Mouse (Mus musculus) kidney, embryonic 14.5 days (tissue): Measurements from ENCODE around the gene Tha1. TPM values are rescaled to one million over a fixed set of nuclear protein-coding genes. Genes with fewer than 3 reads are reported as not detected.
A peak's percentile ranks its signal among the peaks of the same experiment; 100 is the strongest.
"Not testable (repeated sequence)": the region's sequence is repeated elsewhere in the genome, so short reads cannot be mapped to it uniquely, and the experiment has no call there.

Experiments used
- ATAC-seq: fragments of 200-750 bp; cut with Nextera tagmentation; 2 replicates; pipeline ENCODE4 v1.8.0; 2017; ENCODE audit warnings: moderate number of reproducible peaks, mild to moderate bottlenecking, moderate TSS enrichment, moderate library complexity; ENCODE audit not compliant: low FRiP score, low TSS enrichment
- H3K27ac ChIP-seq: fragments of 300-500 bp; sonication (generic); 2 replicates; pipeline ENCODE4 v1.5.1; 2014; ENCODE audit warnings: low read depth, mild to moderate bottlenecking, low read length, moderate library complexity, mixed read lengths
- H3K27me3 ChIP-seq: fragments of 300-500 bp; sonication (generic); 2 replicates; pipeline ENCODE4 v1.6.1; 2014; ENCODE audit warnings: mild to moderate bottlenecking, low read length; ENCODE audit not compliant: control insufficient read depth, insufficient read depth
- H3K36me3 ChIP-seq: fragments of 300-500 bp; sonication (generic); 2 replicates; pipeline ENCODE4 v1.6.1; 2014; ENCODE audit warnings: low read length, mixed read lengths; ENCODE audit not compliant: control insufficient read depth, insufficient read depth
- H3K4me1 ChIP-seq: fragments of 300-500 bp; sonication (generic); 2 replicates; pipeline ENCODE4 v1.6.1; 2014; ENCODE audit warnings: low read length, mixed read lengths; ENCODE audit not compliant: control insufficient read depth, insufficient read depth
- H3K4me2 ChIP-seq: fragments of 300-500 bp; sonication (generic); replicated peaks from 2 replicates; pipeline ENCODE4 v1.6.1; 2014; ENCODE audit warnings: low read depth, mild to moderate bottlenecking, low read length
- H3K4me3 ChIP-seq: fragments of 300-500 bp; sonication (generic); 2 replicates; pipeline ENCODE4 v1.5.1; 2014; ENCODE audit warnings: mild to moderate bottlenecking, low read length
- H3K9ac ChIP-seq: fragments of 300-500 bp; sonication (generic); 2 replicates; pipeline ENCODE4 v1.6.1; 2014; ENCODE audit warnings: low read depth, mild to moderate bottlenecking, low read length, moderate library complexity
- H3K9me3 ChIP-seq: fragments of 300-500 bp; sonication (generic); 2 replicates; pipeline ENCODE4 v1.6.1; 2016; ENCODE audit warnings: low read length; ENCODE audit not compliant: control insufficient read depth
- WGBS: fragments of 180-500 bp; shearing (Covaris S2); extraction: QIAGEN DNeasy Blood & Tissue Kit; methylation state at CpG from one replicate; pipeline ENCODE4 v1.1.7; 2014; 5-methylcytosine and 5-hydroxymethylcytosine counted together
- polyA plus RNA-seq: library from polyadenylated mRNA; unstranded; fragments of >200 nt; fragmentation: Nextera tagmentation; extraction: Ambion mirVana; gene quantifications from 2 replicates; pipeline ENCODE4 v1.2.1, GENCODE M21; 2014

Tha1 gene
- polyA plus RNA-seq, 1 experiment from 2014 or later, result 5.1 TPM

DNA sequence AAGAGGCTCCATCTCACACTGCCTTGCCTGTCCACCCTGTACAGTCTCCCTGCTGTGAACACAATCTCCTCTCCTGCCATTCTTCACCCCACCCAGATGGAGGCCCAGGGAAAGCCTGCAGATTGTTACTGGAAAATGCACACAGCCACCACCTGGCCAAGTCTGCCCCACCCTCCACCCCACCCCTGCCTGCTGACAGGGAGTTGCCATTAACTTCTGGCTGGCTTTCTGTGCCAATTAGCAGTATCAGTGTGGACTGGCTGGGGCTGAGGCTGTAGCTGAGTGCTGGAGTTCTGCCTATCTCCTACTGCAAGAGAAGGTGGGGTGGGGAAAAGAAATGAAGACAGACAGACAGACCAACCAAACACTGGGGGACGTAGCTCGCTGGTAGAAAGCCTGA lies 34.7 kb downstream of the Tha1 start:
- H3K4me2 ChIP-seq, result no peak overlapping the region
- WGBS, result 68% methylated on average over 2 of the region's 2 CpGs
- no peak for ATAC-seq
- H3K36me3 ChIP-seq, result no peaks in the 10 kb centered on the region
- no peak overlapping the region for H3K9ac ChIP-seq
- no peak overlapping the region for H3K4me3 ChIP-seq
- H3K27ac ChIP-seq, result no peak overlapping the region
- no peaks in the 10 kb centered on the region for H3K4me1 ChIP-seq
- no peaks in the 10 kb centered on the region for H3K9me3 ChIP-seq
- no peaks in the 10 kb centered on the region for H3K27me3 ChIP-seq

DNA sequence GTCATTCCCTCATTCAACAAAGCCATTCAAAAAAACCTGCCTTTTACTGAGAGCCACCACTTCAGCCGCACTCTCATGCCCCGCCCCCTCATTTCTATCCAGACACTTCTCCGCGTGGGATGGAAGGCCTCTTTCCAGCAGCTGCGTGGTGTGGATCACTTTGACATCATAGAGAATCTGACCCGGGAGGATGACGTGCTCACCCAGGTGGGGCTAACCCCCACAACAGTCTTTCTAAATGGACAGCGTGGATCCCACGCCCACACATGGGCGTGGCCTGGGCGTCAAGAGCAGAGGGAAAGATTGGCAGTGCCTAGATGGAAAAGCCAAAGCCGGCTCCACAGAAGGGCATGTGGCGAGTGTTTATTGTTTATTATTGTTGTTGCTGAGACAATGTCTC lies 37.0 kb downstream of the Tha1 start:
- peaks cover 8% of the 10 kb centered on the region; the same call in 1 of the 2 replicates for H3K4me1 ChIP-seq
- no peak for ATAC-seq
- no peak overlapping the region for H3K9ac ChIP-seq
- 29% methylated on average over 13 of the region's 13 CpGs for WGBS
- no peaks in the 10 kb centered on the region for H3K27me3 ChIP-seq
- no peaks in the 10 kb centered on the region for H3K36me3 ChIP-seq
- peak overlapping the region; percentile 34; the same call in 1 of the 2 replicates for H3K4me2 ChIP-seq
- H3K9me3 ChIP-seq, result no peaks in the 10 kb centered on the region
- no peak overlapping the region for H3K27ac ChIP-seq
- no peak overlapping the region for H3K4me3 ChIP-seq

DNA sequence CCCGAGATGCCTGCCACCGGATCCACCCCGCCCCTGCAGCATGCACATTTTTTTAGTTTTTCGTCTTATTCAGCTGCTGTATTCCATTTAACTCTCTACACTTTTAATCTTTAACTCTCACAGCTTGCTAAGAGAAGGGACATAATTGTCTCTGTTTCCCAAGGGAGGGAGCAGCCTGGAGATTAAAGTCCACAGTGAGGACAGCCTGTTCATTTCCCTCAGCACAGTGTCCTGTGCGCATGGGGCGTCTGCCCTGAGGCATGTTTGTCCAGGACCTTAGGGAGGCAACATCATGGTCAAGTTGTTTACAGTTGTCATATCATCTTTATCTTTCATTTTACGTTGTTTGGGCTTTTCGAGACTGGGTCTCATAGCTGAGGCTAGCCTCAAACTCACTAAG lies 39.2 kb downstream of the Tha1 start:
- ATAC-seq, result no peak
- WGBS, result 89% methylated on average over 8 of the region's 8 CpGs

DNA sequence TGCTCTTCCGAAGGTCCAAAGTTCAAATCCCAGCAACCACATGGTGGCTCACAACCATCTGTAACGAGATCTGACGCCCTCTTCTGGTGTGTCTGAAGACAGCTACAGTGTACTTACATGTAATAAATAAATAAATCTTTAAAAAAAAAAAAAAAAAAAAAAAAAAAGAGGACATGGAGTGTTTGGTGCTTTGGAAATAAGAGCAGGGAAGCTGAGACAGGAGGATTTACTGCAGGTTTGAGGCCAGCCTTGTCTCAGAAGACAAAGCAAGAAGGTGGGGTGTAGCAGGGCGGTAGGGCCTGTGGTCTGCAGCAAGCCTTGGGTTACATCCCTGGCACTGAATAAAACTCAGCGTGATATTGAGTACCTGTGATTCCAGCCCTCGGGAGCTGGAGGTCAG lies 39.8 kb downstream of the Tha1 start:
- not testable (repeated sequence) for ATAC-seq, H3K4me3 ChIP-seq, H3K9me3 ChIP-seq, H3K36me3 ChIP-seq, H3K9ac ChIP-seq, H3K4me2 ChIP-seq, H3K27me3 ChIP-seq, H3K27ac ChIP-seq
- peaks cover 26% of the 10 kb centered on the region for H3K4me1 ChIP-seq
- 92% methylated on average over 4 of the region's 6 CpGs for WGBS

More for the DNA sequence above, 39.2 kb downstream of the Tha1 start:
- H3K27ac ChIP-seq, result no peak overlapping the region
- H3K4me2 ChIP-seq, result no peak overlapping the region
- H3K27me3 ChIP-seq, result no peaks in the 10 kb centered on the region
- H3K9ac ChIP-seq, result no peak overlapping the region
- no peak overlapping the region for H3K4me3 ChIP-seq
- H3K36me3 ChIP-seq, result no peaks in the 10 kb centered on the region
- H3K9me3 ChIP-seq, result no peaks in the 10 kb centered on the region
- H3K4me1 ChIP-seq, result peaks cover 21% of the 10 kb centered on the region

DNA sequence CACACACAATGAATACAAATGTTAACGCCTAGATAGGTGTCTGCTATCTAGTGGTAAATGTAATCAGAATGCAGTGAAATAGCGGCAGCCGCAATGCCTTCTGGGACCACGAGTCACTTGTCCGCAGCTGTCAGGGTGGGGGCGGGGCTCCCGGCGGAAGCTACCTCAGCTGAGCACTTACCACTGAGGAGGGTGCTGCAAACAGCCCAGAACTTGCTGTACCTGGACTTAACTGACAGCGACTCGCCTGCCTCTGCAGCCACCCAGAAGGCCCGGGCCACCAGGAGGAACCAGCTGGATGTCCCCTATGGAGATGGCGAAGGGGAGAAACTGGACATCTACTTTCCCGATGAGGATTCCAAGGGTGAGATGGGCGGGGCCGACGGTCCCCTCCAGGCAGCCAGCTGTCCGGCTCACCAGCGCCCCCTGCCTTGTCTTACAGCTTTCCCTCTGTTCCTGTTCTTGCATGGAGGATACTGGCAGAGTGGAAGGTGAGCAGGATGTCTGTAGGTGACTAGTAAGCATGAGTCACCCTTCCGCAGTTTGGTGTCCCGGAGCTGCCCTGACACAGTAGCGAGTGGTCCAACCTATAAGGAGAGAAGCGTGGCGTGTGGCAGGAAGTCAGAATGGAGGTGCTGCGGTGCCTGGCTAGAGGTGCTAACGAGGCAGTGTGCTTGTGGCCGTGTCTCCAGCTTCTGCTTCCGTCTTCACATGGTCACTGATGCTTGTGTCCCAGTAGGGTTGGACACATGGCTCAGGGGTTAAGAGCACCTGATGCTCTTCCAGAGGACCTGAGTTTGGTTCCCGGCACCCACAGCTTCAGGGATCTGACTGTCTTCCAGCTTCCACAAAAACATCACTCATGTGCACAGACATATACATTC lies 41.0 kb downstream of the Tha1 start:
- no peak overlapping the region for H3K27ac ChIP-seq
- no peaks in the 10 kb centered on the region for H3K36me3 ChIP-seq
- no peaks in the 10 kb centered on the region for H3K27me3 ChIP-seq
- 17% methylated on average over 28 of the region's 28 CpGs for WGBS
- H3K4me2 ChIP-seq, result peak overlapping the region; percentile 49
- H3K9ac ChIP-seq, result peak overlapping the region; percentile 25; the same call in 1 of the 2 replicates
- peak overlapping the region; percentile 23; the same call in 1 of the 2 replicates for H3K4me3 ChIP-seq
- ATAC-seq, result peak; percentile 34
- H3K4me1 ChIP-seq, result peaks cover 34% of the 10 kb centered on the region
- H3K9me3 ChIP-seq, result no peaks in the 10 kb centered on the region

DNA sequence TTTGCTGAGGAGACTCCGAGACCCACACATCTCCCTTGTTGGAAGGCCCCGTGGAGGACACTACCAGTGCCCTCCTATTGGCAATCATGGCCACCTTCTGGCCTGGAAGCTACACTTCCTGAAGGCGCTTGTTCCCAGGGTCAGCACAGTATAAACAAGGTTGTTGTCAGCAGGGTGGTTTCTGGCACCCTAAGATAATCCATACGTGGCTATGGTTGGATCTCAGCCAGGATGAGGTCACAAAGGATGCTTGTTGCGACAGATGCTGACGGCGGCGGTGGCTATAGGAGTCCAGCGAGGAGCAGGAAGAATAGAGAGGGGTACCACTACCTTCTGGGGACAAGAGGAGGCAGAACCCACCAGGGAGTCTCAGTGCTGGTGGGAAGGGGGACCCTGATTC lies 42.9 kb downstream of the Tha1 start:
- Histone ChIP-seq H3K27me3 (no peaks in the 10 kb centered on the region), H3K4me2 (no peak overlapping the region), H3K27ac (peak overlapping the region; percentile 14; the same call in 1 of the 2 replicates), H3K36me3 (no peaks in the 10 kb centered on the region), H3K4me1 (peaks cover 40% of the 10 kb centered on the region), H3K4me3 (no peak overlapping the region), H3K9me3 (no peaks in the 10 kb centered on the region), H3K9ac (no peak overlapping the region)
- no peak for ATAC-seq
- WGBS, result 74% methylated on average over 9 of the region's 9 CpGs

DNA sequence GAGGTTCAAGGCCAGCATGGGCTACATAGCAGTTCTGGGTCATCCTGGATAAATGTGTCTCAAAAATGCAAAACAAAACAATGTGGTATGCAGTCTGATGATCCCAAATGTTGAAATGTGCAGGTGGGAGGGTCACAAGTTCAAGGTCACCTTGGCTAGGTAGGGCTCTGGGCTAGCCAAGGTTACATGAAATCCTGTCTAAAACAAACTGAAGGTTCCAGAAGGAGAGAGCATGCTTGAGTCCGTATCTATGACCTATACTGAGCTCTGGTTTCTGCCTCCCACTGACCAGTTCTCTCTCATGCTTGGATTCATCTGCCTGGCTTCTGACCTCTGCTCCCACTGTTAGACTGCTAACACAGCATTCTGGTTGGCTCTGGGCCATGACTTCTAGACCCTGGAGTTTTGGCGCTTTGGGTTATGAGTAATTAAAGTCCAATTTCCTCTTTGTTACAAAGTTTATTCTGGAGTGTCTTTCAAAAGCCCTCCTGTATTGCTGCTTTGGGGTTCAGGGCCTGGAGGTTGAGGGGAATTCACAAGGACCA lies 43.5 kb downstream of the Tha1 start:
- 25% methylated on average over 2 of the region's 2 CpGs for WGBS
- H3K36me3 ChIP-seq, result no peaks in the 10 kb centered on the region
- no peak for ATAC-seq
- H3K27me3 ChIP-seq, result no peaks in the 10 kb centered on the region
- H3K4me3 ChIP-seq, result no peak overlapping the region
- peak overlapping the region; percentile 59 for H3K27ac ChIP-seq
- no peak overlapping the region for H3K9ac ChIP-seq
- H3K4me2 ChIP-seq, result no peak overlapping the region
- peaks cover 46% of the 10 kb centered on the region for H3K4me1 ChIP-seq
- H3K9me3 ChIP-seq, result no peaks in the 10 kb centered on the region

DNA sequence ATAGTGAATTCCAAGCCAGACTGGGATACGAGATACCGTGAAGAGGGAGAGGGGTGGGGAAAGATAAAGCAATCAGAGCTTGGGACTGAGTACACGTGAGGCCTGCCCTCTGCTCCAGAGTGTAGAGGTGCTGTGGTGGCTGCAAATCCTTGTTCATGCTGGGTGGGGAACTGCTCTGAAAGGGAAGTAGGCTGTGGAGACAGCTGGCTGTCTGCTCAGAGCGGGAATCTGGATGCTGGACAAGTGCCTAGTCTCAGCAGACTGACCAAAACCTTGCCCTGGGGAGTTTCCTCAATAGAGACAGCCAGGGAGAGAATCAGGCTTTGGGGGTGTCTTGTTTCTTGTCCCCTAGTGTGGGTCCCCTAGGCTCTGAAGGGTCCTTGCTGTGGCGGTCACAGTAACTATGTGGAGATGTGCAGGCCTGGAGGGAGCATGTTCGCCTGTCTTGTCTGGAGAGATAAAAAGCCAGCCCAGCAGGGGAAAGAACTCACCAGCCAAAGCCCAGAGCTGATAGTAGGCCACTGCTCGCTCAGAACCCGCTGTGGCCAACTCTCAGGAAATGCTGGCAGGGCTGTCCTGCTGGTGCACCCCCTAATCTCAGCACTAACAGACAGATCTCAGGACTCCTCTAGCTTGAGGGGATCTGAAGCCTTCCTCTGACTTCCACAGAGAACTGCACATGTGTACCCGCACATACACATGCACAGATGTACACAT lies 44.2 kb downstream of the Tha1 start:
- no peaks in the 10 kb centered on the region; the same call in 1 of the 2 replicates for H3K36me3 ChIP-seq
- H3K9ac ChIP-seq, result peak overlapping the region; percentile 12; the same call in 1 of the 2 replicates
- H3K4me3 ChIP-seq, result no peak overlapping the region
- H3K9me3 ChIP-seq, result no peaks in the 10 kb centered on the region
- H3K4me1 ChIP-seq, result peaks cover 51% of the 10 kb centered on the region
- peak overlapping the region; percentile 59 for H3K27ac ChIP-seq
- H3K4me2 ChIP-seq, result no peak overlapping the region
- H3K27me3 ChIP-seq, result no peaks in the 10 kb centered on the region
- no peak for ATAC-seq
- 54% methylated on average over 9 of the region's 9 CpGs for WGBS
